Mouse (Mus musculus) forebrain, embryonic 10.5 days (tissue): ENCODE results near the gene Tlr9. TPM values are rescaled to one million over a fixed set of nuclear protein-coding genes. Genes with fewer than 3 reads are reported as not detected.

ENCODE experiments used
- DNase-seq: peaks from one replicate; pipeline ENCODE4 v3.0.0-alpha.2; 2017; ENCODE audit warnings: low spot score; ENCODE audit errors: extremely low spot score
- H3K27ac ChIP-seq: fragments of 300-500 bp; sonication (generic); 2 replicates; pipeline ENCODE4 v1.5.1; 2016; ENCODE audit warnings: mild to moderate bottlenecking
- H3K27me3 ChIP-seq: fragments of 300-500 bp; sonication (generic); 2 replicates; pipeline ENCODE4 v1.6.1; 2016; ENCODE audit warnings: mild to moderate bottlenecking; ENCODE audit not compliant: poor library complexity, severe bottlenecking
- H3K36me3 ChIP-seq: fragments of 300-500 bp; sonication (generic); replicated peaks from 2 replicates; pipeline ENCODE4 v1.6.1; 2016; ENCODE audit warnings: mild to moderate bottlenecking, moderate library complexity
- H3K4me1 ChIP-seq: fragments of 300-500 bp; sonication (generic); 2 replicates; pipeline ENCODE4 v1.6.1; 2016
- H3K4me3 ChIP-seq: fragments of 300-500 bp; sonication (generic); 2 replicates; pipeline ENCODE4 v1.5.1; 2016; ENCODE audit warnings: mild to moderate bottlenecking, moderate library complexity
- H3K9me3 ChIP-seq: fragments of 300-500 bp; sonication (generic); 2 replicates; pipeline ENCODE4 v1.6.1; 2016; ENCODE audit warnings: mild to moderate bottlenecking, moderate library complexity
- WGBS: fragments of 180-500 bp; shearing (Covaris S2); methylation state at CpG from one replicate; pipeline ENCODE4 v1.1.7; 2016; 5-methylcytosine and 5-hydroxymethylcytosine counted together
- microRNA counts: library from miRNA; unstranded; fragments of <30 nt; microRNA quantifications from one replicate; lab custom pipeline; 2017
- microRNA-seq: library from miRNA; unstranded; fragments of <30 nt; microRNA quantifications from one replicate; pipeline ENCODE4, GENCODE M21; 2017
- polyA plus RNA-seq: library from polyadenylated mRNA; unstranded; fragments of >200 nt; fragmentation: Nextera tagmentation; extraction: Ambion mirVana; gene quantifications from 2 replicates; pipeline ENCODE4 v1.2.1, GENCODE M21; 2016

Gene Tlr9
- polyA plus RNA-seq, 1 experiment from 2014 or later = not detected

- Histone ChIP-seq H3K36me3 (no peaks in the 10 kb centered on the region), H3K9me3 (no peaks in the 10 kb centered on the region)
- WGBS = 68% methylated on average over 2 of the region's 2 CpGs
Observed at GRCm38 (mm10) chr9:106266936-106267657, 44.7 kb downstream of the Tlr9 start.

GRCm38 (mm10) chr9:106268421-106268820 is 46.0 kb downstream of the Tlr9 start:
- Histone ChIP-seq H3K36me3 (no peaks in the 10 kb centered on the region), H3K27me3 (no peaks in the 10 kb centered on the region), H3K9me3 (no peaks in the 10 kb centered on the region), H3K4me1 (peaks cover 39% of the 10 kb centered on the region), H3K27ac (peak overlapping the region; percentile 21), H3K4me3 (no peak overlapping the region)
- WGBS = 65% methylated on average over 4 of the region's 4 CpGs
- DNase-seq = no peak

More at GRCm38 (mm10) chr9:106266936-106267657, 44.7 kb downstream of the Tlr9 start:
- H3K4me1 ChIP-seq = peaks cover 39% of the 10 kb centered on the region
- H3K27ac ChIP-seq = no peak overlapping the region
- H3K4me3 ChIP-seq = no peak overlapping the region
- DNase-seq = no peak
- no peaks in the 10 kb centered on the region for H3K27me3 ChIP-seq

- no peak for DNase-seq
- peak overlapping the region; percentile 21 for H3K27ac ChIP-seq
- H3K4me1 ChIP-seq = peaks cover 39% of the 10 kb centered on the region
- H3K9me3 ChIP-seq = no peaks in the 10 kb centered on the region
- H3K36me3 ChIP-seq = no peaks in the 10 kb centered on the region
- WGBS = 74% methylated on average over 9 of the region's 9 CpGs
- H3K27me3 ChIP-seq = no peaks in the 10 kb centered on the region
- H3K4me3 ChIP-seq = no peak overlapping the region
Observed at GRCm38 (mm10) chr9:106269076-106269788, 46.8 kb downstream of the Tlr9 start.

- H3K27me3 ChIP-seq = no peaks in the 10 kb centered on the region
- H3K4me3 ChIP-seq = no peak overlapping the region
- 42% methylated on average over 2 of the region's 2 CpGs for WGBS
- no peak for DNase-seq
- no peaks in the 10 kb centered on the region for H3K9me3 ChIP-seq
- no peaks in the 10 kb centered on the region for H3K36me3 ChIP-seq
- H3K27ac ChIP-seq = peak overlapping the region; percentile 21
- H3K4me1 ChIP-seq = peaks cover 38% of the 10 kb centered on the region
Observed at GRCm38 (mm10) chr9:106269879-106270278, 47.5 kb downstream of the Tlr9 start.

GRCm38 (mm10) chr9:106270656-106271055 is 48.3 kb downstream of the Tlr9 start:
- Histone ChIP-seq H3K36me3 (no peaks in the 10 kb centered on the region), H3K27ac (no peak overlapping the region), H3K4me1 (peaks cover 30% of the 10 kb centered on the region), H3K4me3 (no peak overlapping the region), H3K9me3 (no peaks in the 10 kb centered on the region), H3K27me3 (no peaks in the 10 kb centered on the region)
- WGBS = 75% methylated on average over 4 of the region's 4 CpGs
- no peak for DNase-seq

- Histone ChIP-seq H3K4me3 (no peak overlapping the region), H3K27me3 (no peaks in the 10 kb centered on the region), H3K27ac (no peak overlapping the region), H3K4me1 (peaks cover 28% of the 10 kb centered on the region), H3K9me3 (no peaks in the 10 kb centered on the region), H3K36me3 (no peaks in the 10 kb centered on the region)
- 98% methylated on average over 1 of the region's 1 CpGs for WGBS
- DNase-seq = no peak
Observed at GRCm38 (mm10) chr9:106272288-106272687, 49.9 kb downstream of the Tlr9 start.

GRCm38 (mm10) chr9:106273276-106273675 is 50.9 kb downstream of the Tlr9 start:
- Histone ChIP-seq H3K27me3 (no peaks in the 10 kb centered on the region), H3K9me3 (no peaks in the 10 kb centered on the region), H3K36me3 (no peaks in the 10 kb centered on the region), H3K27ac (no peak overlapping the region), H3K4me3 (no peak overlapping the region), H3K4me1 (peaks cover 23% of the 10 kb centered on the region)
- 87% methylated on average over 12 of the region's 12 CpGs for WGBS
- DNase-seq = no peak

- Histone ChIP-seq H3K9me3 (no peaks in the 10 kb centered on the region), H3K4me3 (no peak overlapping the region), H3K27ac (no peak overlapping the region), H3K4me1 (peaks cover 18% of the 10 kb centered on the region), H3K27me3 (no peaks in the 10 kb centered on the region), H3K36me3 (no peaks in the 10 kb centered on the region)
- DNase-seq = no peak
- WGBS = 76% methylated on average over 4 of the region's 4 CpGs
Observed at GRCm38 (mm10) chr9:106273791-106274190, 51.4 kb downstream of the Tlr9 start.

GRCm38 (mm10) chr9:106274652-106275180 is 52.3 kb downstream of the Tlr9 start:
- Histone ChIP-seq H3K27me3 (no peaks in the 10 kb centered on the region), H3K36me3 (no peaks in the 10 kb centered on the region), H3K27ac (no peak overlapping the region), H3K4me3 (no peak overlapping the region), H3K4me1 (peaks cover 11% of the 10 kb centered on the region), H3K9me3 (no peaks in the 10 kb centered on the region)
- DNase-seq = no peak
- 93% methylated on average over 8 of the region's 8 CpGs for WGBS

- H3K27me3 ChIP-seq = no peaks in the 10 kb centered on the region
- WGBS = 72% methylated on average over 1 of the region's 1 CpGs
- no peak overlapping the region for H3K27ac ChIP-seq
- H3K4me1 ChIP-seq = peaks cover 8% of the 10 kb centered on the region
- H3K36me3 ChIP-seq = no peaks in the 10 kb centered on the region
- no peak overlapping the region for H3K4me3 ChIP-seq
- DNase-seq = no peak
- no peaks in the 10 kb centered on the region for H3K9me3 ChIP-seq
Observed at GRCm38 (mm10) chr9:106275806-106276205, 53.4 kb downstream of the Tlr9 start.

MicroRNA genes within 50 kb of the gene (microRNA counts, 519-probe panel; counts per million panel counts)
- 5,858 counts per million, percentile 90 among the panel's probes with 10 or more counts for microRNA mmu-let-7g (lab: Ali Mortazavi, UCI)

Small RNA genes lying within 50 kb of the gene (microRNA-seq; reads per million reads assigned to microRNA genes)
- gene Mirlet7g = 3,313 reads per million, percentile 86 among the genes with 10 or more reads in this experiment

Other genes with a start within 250 kb of the Tlr9 start
- gene Col6a4, start 125.8 kb upstream of the Tlr9 start, polyA plus RNA-seq = 0.20 TPM in 1 of 2 replicates, not detected in the other
- gene Glyctk, start 64.5 kb upstream of the Tlr9 start, polyA plus RNA-seq = 6.8 and 8.0 TPM in 2 replicates
- gene Wdr82, start 51.7 kb upstream of the Tlr9 start, polyA plus RNA-seq = 28.3 and 30.2 TPM in 2 replicates
- gene Ppm1m, start 22.9 kb upstream of the Tlr9 start, polyA plus RNA-seq = 42.0 and 50.7 TPM in 2 replicates
- 70.9 and 71.8 TPM in 2 replicates for gene Twf2, start 19.5 kb upstream of the Tlr9 start, polyA plus RNA-seq
- 74.2 and 75.2 TPM in 2 replicates for gene Alas1, start 26.1 kb downstream of the Tlr9 start, polyA plus RNA-seq
- 42.7 and 46.4 TPM in 2 replicates for gene Poc1a, start 58.5 kb downstream of the Tlr9 start, polyA plus RNA-seq
- 17.6 and 18.9 TPM in 2 replicates for gene Dusp7, start 146.0 kb downstream of the Tlr9 start, polyA plus RNA-seq
- 1,043 and 1,081 TPM in 2 replicates for gene Rpl29, start 206.9 kb downstream of the Tlr9 start, polyA plus RNA-seq
- gene Acy1, start 215.7 kb downstream of the Tlr9 start, polyA plus RNA-seq = 45.6 and 51.3 TPM in 2 replicates
- 4.4 and 6.0 TPM in 2 replicates for gene Abhd14b, start 224.9 kb downstream of the Tlr9 start, polyA plus RNA-seq
- gene Abhd14a, start 225.1 kb downstream of the Tlr9 start, polyA plus RNA-seq = 40.7 and 42.8 TPM in 2 replicates
- gene Pcbp4, start 230.7 kb downstream of the Tlr9 start, polyA plus RNA-seq = 337 and 351 TPM in 2 replicates
- gene Gpr62, start 243.3 kb downstream of the Tlr9 start, polyA plus RNA-seq = 0.10 and 0.27 TPM in 2 replicates